Mouse (Mus musculus): Measurements from ENCODE around the gene Tox4.

The Tox4 gene

DNA sequence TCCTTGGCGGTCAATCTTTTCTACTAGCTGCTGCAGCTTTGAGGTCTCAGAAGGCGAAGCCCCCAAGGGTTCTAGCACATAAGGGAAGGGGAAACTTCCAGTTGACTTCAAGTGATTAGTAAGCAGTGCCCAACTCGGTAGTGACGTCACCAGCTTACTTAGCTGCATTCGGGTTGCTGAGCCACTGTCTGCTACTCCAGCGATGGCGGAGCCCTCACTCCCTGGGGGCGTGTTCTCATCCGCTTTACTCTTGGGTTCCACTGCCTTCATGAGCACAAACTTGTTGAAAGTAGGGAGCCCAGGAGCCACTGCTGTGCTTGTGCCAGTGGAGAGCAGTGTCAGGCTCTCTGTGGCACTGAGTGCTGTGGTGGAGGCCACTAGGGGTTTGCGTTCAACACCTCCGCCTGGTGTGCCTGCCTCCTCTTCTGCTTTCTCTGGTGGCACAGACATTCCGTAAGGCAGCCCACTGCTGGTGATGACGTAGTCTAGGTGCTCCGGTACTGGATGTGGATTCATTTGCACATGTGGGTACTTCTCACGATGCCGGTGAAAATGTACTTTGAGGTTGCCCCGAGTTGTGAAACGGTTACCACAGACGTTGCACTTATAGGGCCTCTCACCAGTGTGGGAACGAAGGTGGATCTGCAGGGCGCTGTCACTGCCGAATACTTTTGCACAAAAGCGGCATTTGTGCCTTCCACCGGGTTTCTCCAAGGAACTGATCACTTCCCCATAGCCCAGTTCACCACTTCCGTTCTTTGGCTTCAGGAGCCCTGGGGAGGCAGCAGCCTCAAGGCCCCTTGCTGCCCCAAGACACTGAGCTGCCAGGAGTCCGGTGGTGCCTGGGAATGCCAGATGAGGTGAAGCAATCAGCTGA, 35.2 kb downstream of the Tox4 start:
- DNase-seq: no peak

DNA sequence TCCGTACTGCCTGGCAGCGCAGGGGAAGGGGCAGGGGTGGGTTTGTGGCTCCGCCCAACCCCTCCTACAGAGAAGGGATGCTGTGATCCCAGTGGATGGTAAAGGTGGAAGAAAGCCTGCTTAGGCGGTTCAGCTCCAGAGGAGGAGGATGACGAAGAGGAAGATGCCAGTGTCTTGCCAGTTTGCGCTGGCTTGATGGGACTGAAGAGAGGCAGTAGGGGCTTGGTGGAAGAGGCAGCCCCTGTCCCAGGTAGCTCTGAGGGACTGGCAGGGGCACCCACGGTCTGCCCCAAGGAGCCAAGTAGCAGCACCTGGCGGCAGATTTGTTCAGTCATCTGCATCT, 35.8 kb downstream of the Tox4 start:
- DNase-seq: no peak

DNA sequence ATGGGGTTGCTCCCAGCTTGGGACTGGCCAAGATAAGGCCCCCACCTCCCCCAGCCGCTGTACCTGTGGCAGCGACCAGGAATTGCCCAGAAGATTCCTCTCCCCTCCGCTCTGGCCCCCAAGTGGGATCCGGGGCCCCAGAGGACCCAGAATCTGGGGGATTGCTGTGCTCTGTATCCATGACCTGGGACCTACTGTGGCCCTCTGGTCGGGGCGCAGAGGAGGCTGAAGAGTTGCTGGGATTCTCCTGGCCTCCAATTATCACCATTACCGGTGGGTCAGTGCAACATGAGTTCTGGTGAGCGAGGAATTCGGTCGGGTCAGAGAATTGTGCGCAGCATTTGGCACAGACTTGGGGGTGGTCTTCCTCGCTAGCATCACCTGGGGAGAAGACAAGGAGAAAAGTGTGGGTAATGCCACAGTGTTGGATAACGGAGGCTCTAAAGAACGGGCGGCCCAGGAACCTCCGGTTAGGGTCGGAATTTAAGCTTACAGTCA, 36.4 kb downstream of the Tox4 start:
- DNase-seq: no peak

DNA sequence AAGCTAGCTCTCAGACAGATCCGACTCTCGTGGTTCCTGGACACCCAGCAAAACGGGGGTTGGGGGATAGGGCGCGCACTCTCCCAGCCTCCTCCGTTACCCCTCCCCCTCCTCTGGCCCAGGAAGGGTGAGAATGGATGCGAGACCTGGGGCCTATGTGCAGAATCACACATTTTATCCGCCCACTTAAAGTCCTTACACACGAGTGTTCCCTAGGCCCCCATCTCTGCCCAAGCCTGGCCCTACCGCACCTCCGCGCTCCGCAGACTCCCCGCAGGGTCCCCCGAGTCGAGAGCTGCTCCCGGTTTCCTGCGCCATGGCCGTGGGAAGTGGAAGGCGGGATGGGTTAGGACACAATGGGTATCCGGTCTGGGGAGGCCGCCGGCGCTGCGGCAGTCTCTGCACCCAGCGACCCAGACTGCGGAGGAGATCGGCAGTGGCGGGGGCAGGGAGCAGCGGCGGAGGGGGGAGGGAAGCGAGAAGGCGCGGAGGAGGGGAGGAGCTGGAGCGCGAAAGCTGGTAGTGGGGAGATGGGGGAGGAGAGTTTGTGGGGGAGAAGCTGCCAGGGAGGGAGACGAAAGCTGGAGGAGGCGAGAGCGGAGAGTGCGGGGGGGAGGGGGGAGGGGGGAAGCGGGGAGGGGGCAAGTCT, 37.0 kb downstream of the Tox4 start:
- DNase-seq: peak; percentile 89

DNA sequence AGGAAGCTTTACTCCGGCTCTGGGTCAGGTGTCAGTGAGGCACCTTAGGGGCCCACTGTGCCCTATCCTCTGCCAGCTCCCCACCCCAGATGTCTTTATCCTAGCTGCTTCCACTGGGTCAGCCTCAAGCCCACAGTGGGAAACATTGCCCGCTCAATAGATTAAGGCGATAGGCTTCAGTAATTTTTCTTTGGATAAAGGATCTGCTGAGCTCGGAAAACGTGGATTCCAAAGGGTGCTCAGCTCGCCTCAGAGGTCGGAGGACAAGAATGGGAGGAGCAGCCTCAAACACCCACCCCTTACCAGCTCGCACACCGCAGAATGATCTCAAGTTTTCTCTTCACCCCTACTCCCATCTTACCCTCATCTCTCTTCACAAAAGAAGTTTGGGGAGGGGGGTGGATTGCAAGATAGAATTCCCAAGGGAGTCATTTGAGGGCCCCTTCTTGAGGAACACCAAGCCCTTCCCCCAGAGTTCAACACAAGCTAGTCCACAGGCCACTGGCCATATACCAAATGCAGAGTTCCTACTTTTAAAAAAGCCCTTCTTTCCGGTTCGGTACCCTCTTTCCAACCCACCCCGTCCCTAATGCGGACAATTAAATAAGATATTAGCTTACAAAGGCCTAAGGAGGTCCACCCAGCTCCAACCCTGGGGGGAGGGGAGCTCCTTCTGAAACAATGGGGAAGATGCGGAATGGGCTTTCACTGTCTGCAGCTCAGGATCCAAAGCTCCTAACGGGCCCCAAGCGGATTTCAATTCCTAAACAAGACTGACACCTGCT, 37.7 kb downstream of the Tox4 start:
- peak; percentile 78 for DNase-seq

DNA sequence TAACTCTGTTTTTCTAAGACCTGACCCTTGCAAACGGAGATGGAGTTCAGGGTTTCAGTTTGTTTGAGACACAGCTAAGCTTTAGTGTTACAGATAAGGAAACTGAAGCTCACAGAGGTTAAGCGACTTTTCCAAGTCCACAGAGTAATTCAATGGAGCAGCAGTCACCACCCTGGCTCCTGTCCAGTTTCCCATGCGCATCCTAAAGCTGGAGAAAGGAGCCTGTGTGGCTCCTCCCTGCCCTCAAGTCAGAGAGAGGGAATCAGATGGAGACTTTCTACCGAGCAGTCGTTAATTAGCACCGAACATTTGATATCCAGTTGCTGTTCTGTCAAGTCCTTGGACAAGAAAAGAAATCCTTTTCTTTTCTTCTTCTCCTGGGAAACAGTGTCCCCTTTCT, 40.4 kb downstream of the Tox4 start:
- DNase-seq: no peak

DNA sequence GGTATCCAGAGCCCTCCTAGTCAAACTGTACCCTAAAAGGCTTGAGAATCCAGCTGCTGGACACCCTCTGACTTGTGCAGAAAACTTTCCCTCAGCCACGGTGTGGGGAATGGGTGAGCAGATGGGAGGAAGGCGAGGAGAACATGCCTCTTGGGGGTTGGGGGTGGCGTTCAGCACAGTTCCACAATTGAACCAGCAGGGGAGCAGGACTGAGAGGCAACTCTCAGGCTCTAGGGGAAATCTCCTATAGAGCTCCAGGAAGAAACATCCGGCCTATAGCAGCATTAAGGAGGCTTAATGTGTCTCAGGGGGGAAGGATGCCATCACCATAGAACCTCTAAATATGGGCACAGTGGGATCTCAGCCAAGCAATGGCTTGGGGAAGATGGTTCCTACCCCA, 46.9 kb downstream of the Tox4 start:
- DNase-seq: peak; percentile 66

DNA sequence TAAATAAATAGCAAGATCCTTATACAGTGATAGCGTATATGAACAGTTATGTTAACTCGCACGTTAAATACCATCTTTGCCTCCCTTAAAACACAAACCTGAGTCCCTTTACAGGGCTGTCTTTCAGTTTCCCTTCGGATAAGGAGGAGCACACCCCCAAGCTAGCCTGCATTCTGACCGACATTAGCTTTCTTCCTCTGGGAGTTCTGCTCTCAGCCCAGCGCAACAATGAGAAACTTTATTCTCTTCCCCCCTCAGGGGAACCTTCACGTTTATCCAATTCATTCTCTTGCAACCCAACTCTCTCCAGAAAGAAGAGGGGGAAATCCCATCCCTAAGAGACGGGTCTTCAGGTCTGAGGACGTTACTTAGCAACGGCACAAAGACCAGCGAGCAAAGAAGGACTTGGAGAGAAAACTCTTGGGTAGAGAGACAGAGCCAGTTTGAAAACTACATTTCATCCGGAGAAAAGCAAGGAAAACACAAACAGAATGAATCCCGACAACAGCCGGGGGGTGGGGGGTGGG, 48.5 kb downstream of the Tox4 start:
- peak; percentile 72 for DNase-seq

DNA sequence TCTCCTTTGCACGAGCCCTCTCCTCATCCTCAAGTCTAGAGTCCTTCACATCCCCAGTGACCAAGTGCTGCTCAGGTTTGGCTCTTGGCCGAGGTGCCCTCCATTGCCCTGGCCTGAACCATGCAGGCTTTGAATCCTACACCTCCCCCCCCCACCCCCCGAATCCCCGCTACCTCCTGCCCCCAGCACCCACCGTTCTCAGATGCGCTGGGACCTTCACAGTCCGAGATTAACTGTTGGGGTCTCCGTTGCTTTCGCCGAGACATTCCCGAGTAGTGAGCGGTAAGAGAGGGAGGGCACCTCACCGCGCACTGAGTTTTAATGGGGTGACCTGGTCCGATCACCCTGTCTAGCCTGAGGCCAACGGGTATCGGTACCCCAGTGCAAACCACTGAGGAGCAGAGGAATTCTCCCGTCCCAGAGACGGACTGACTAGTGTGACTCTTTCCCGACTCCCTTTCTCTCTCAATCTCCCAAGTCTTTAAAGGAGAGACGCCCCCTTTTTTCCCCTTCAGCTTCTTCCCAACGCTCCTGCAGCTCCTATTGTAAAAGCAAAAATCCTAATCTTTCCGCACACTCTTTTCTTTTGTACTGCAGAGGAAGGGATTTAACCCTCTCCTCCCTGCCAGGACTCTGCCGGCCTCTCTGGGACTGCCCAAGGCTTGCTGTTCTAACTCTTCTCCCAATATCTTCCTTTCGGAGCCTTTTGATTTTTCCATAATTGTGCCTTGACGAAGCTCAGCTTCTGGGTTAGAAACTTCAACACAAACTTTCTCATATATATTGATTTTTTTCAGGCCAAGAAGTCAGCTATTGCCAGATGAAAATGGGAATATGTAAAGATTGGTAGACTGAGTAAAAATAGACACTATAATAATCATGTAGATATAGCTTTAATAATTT, 49.2 kb downstream of the Tox4 start, which contains the start of gene Sall2:
TSS of gene Sall2 (minus strand) at position 853 of the 903 bp plus-strand sequence.
- peak; percentile 53 for DNase-seq

DNA sequence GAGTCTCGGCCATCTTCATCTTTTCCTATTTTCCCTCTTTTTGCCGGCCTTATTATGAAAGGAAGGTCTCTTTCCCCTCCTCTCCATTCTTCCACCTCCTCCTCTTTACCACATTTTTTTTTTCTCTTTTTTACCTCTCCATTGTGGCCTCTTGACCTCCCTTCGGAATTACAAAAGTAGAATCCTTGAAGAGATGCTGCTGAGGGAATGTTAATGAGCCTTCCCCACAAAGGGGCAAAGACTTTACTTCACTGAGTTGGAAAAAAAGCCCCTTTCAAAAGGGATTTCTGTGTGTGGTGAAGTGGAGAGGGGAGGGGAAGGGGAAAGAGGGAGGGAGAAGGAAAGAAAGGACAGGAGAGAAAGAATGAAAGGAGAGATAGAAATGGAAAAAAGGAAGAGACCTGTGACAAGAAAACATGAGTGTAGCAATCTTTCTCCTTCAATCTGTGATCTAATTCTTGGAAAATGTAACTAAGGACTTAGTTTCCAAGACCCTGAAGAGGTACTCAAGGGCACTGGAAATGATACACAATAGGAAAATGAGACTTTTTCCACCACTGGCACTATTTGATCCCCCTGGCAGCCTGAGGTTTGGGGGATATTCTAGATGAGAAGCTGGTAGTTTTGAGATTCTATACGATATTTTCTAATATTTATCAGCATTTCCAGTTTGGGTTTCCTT, 52.3 kb downstream of the Tox4 start:
- peak; percentile 58 for DNase-seq

DNA sequence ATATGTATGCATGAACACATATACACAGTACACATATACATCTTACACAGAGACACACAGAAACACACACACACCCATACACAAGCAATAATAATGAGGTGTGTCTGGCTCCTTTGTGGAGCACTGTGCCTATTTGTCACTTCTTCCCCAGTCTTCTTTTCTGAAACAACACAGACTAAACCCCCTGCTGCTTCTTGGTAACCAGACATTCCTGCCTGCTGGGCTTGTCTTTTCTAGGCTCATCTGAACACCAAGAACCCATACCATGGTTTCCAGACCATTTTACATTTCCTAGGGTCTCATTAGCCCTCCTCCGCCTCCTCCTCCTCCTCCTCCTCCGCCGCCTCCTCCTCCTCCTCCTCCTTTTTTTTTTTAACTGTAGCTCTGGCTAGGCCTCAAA, 53.2 kb downstream of the Tox4 start:
- no peak for DNase-seq

DNA sequence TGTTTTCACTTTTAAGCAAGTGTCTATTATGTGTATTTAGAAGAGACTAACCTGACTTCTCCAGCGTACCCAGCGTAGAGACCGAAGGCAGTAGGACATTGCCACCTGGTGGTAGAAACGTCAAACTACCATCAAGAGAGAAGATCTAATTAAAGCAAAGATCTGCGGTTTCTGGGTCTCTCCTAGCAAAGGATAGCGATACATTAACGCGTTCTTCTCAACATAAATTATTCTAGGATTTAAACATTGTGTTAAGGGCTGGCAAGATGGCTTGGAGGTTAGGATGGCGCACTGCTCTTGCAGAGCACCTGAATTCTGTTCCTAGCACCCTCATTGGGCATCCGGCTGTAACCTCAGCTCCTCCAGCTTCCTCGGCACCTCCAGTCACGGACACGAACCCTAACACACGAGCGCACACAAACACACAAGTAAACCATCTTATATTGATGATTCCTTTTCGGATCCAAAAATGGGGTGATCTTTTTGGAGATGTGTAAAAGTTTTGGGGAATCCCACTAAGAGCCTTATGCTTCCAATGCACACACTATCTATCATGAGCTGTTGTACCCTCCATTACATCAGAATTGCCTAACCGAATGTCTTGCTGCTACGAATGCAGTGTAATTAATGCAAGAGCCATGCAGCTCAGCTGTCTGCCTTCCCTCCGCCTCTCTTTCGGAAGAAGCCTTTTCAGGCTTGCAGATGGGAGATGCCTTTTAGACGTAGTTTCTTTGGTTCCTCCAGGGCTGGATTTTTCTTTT, 60.0 kb downstream of the Tox4 start:
- peak; percentile 85 for DNase-seq

DNA sequence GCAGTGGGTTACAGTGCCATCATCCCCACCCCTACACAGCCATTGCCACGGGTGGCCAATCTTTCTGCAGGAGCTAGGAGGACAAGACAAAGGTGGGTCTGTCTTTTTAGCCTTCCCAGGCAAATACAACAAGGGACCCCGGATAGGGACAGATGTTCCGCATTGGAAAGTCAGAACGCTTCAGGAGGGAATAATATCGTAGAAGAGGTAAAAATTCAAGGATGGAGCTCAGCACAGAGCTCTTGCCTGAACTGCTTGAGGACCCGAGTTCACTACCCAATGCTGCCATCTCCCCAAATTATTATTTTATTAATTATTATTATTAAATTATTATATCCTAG, 60.5 kb downstream of the Tox4 start:
- DNase-seq: no peak

All from embryo, embryonic 11 days (tissue).